Mouse (Mus musculus) small intestine, adult 2 months (tissue): Measurements from ENCODE around the gene Fbln1. TPM values are rescaled to one million over a fixed set of nuclear protein-coding genes. Genes with fewer than 3 reads are reported as not detected.

ENCODE experiments used
- H3K27ac ChIP-seq: fragments of 200-500 bp; 2 replicates; pipeline ENCODE4 v1.5.1; 2012; ENCODE audit warnings: low read depth, low read length, control low read depth, inconsistent platforms; ENCODE audit not compliant: insufficient read depth
- H3K27me3 ChIP-seq: fragments of 200-500 bp; 2 replicates; pipeline ENCODE4 v1.6.1; 2012; ENCODE audit warnings: mild to moderate bottlenecking, moderate library complexity, low read length, inconsistent platforms; ENCODE audit not compliant: control insufficient read depth, insufficient read depth
- H3K36me3 ChIP-seq: fragments of 200-500 bp; 2 replicates; pipeline ENCODE4 v1.6.1; 2012; ENCODE audit warnings: mild to moderate bottlenecking, low read length, control low read depth, inconsistent platforms; ENCODE audit not compliant: control insufficient read depth, insufficient read depth
- H3K4me1 ChIP-seq: fragments of 200-500 bp; 2 replicates; pipeline ENCODE4 v1.6.1; 2012; ENCODE audit warnings: low read length, inconsistent platforms, mixed read lengths; ENCODE audit not compliant: control insufficient read depth, insufficient read depth, insufficient read length
- H3K4me3 ChIP-seq: fragments of 200-500 bp; 2 replicates; pipeline ENCODE4 v1.5.1; 2012; ENCODE audit warnings: low read depth, mild to moderate bottlenecking, control low read depth, inconsistent platforms, low read length, moderate library complexity
- CTCF ChIP-seq: fragments of 200-500 bp; IDR thresholded peaks from 2 replicates; pipeline ENCODE4 v1.5.1; 2012; ENCODE audit warnings: low read depth, mild to moderate bottlenecking, control low read depth, inconsistent platforms, low read length, moderate library complexity, mixed read lengths; ENCODE audit not compliant: insufficient replicate concordance, insufficient read length; ENCODE audit errors: extremely low read depth
- POLR2A ChIP-seq: fragments of 200-500 bp; IDR thresholded peaks from 2 replicates; pipeline ENCODE4 v1.6.1; 2012; ENCODE audit warnings: low read depth, mild to moderate bottlenecking, control low read depth, inconsistent platforms, low read length, moderate library complexity
- WGBS: fragments of 180-500 bp; shearing (Covaris S2); methylation state at CpG from one replicate; pipeline ENCODE4 v1.1.7; 2018; 5-methylcytosine and 5-hydroxymethylcytosine counted together
- polyA plus RNA-seq: library from polyadenylated mRNA; depleted of rRNA; stranded (reverse); fragments of >200 nt; gene quantifications from 2 replicates; pipeline ENCODE4 v1.2.3, GENCODE M21; 2012

Fbln1 gene
- polyA plus RNA-seq, 1 experiment = 456 TPM

GRCm38 (mm10) chr15:85186916-85187315 is 18.8 kb upstream of the Fbln1 start:
- Histone ChIP-seq H3K27me3 (no peaks in the 10 kb centered on the region), H3K4me1 (no peaks in the 10 kb centered on the region), H3K4me3 (no peak overlapping the region), H3K36me3 (no peaks in the 10 kb centered on the region), H3K27ac (no peak overlapping the region)
- no peak for TF ChIP-seq POLR2A
- no peak for TF ChIP-seq CTCF
- 69% methylated on average over 7 of the region's 7 CpGs for WGBS

- Histone ChIP-seq H3K36me3 (no peaks in the 10 kb centered on the region), H3K27me3 (no peaks in the 10 kb centered on the region), H3K27ac (no peak overlapping the region), H3K4me1 (no peaks in the 10 kb centered on the region), H3K4me3 (no peak overlapping the region)
- no peak for TF ChIP-seq POLR2A
- TF ChIP-seq CTCF = no peak
- 48% methylated on average over 8 of the region's 8 CpGs for WGBS
Observed at GRCm38 (mm10) chr15:85188167-85188778, 17.5 kb upstream of the Fbln1 start.

- WGBS = 58% methylated on average over 14 of the region's 14 CpGs
- H3K27ac ChIP-seq = 0 out of 2 replicates have a peak overlapping the region, but pooled peaks have one; percentile 15
- no peaks in the 10 kb centered on the region for H3K4me1 ChIP-seq
Observed at GRCm38 (mm10) chr15:85200446-85201289, 5.1 kb upstream of the Fbln1 start.

GRCm38 (mm10) chr15:85202199-85202598 is 3.5 kb upstream of the Fbln1 start:
- TF ChIP-seq POLR2A (no peak), CTCF (no peak)
- peaks cover 3% of the 10 kb centered on the region; the same call in 1 of the 2 replicates for H3K4me1 ChIP-seq
- no peaks in the 10 kb centered on the region for H3K36me3 ChIP-seq
- WGBS = 81% methylated on average over 9 of the region's 9 CpGs
- H3K27me3 ChIP-seq = no peaks in the 10 kb centered on the region
- no peak overlapping the region for H3K4me3 ChIP-seq
- H3K27ac ChIP-seq = no peak overlapping the region

More at GRCm38 (mm10) chr15:85200446-85201289, 5.1 kb upstream of the Fbln1 start:
- no peaks in the 10 kb centered on the region for H3K36me3 ChIP-seq
- TF ChIP-seq POLR2A (no peak), CTCF (no peak)
- H3K4me3 ChIP-seq = no peak overlapping the region
- no peaks in the 10 kb centered on the region for H3K27me3 ChIP-seq

- no peak overlapping the region for H3K4me3 ChIP-seq
- WGBS = 36% methylated on average over 5 of the region's 5 CpGs
Observed at GRCm38 (mm10) chr15:85202787-85203186, 3.0 kb upstream of the Fbln1 start.

GRCm38 (mm10) chr15:85204383-85204782 is 1.4 kb upstream of the Fbln1 start:
- Histone ChIP-seq H3K4me1 (peaks cover 9% of the 10 kb centered on the region; the same call in 1 of the 2 replicates), H3K27ac (no peak overlapping the region), H3K4me3 (no peak overlapping the region), H3K27me3 (no peaks in the 10 kb centered on the region), H3K36me3 (no peaks in the 10 kb centered on the region)
- TF ChIP-seq CTCF (no peak), POLR2A (no peak)
- WGBS = 73% methylated on average over 8 of the region's 8 CpGs

More at GRCm38 (mm10) chr15:85202787-85203186, 3.0 kb upstream of the Fbln1 start:
- H3K27me3 ChIP-seq = no peaks in the 10 kb centered on the region
- H3K27ac ChIP-seq = no peak overlapping the region
- no peak for TF ChIP-seq CTCF
- no peak for TF ChIP-seq POLR2A
- no peaks in the 10 kb centered on the region for H3K36me3 ChIP-seq
- H3K4me1 ChIP-seq = peaks cover 6% of the 10 kb centered on the region; the same call in 1 of the 2 replicates

- WGBS = 29% methylated on average over 3 of the region's 3 CpGs
- Histone ChIP-seq H3K27ac (peak overlapping the region; percentile 71), H3K4me3 (peak overlapping the region; percentile 75)
Observed at GRCm38 (mm10) chr15:85206703-85207075, 940 bp downstream of the Fbln1 start.

More at GRCm38 (mm10) chr15:85206703-85207075, 940 bp downstream of the Fbln1 start:
- no peak for TF ChIP-seq POLR2A
- no peak for TF ChIP-seq CTCF
- Histone ChIP-seq H3K27me3 (no peaks in the 10 kb centered on the region), H3K4me1 (peaks cover 24% of the 10 kb centered on the region), H3K36me3 (peaks cover 1% of the 10 kb centered on the region; the same call in 1 of the 2 replicates)
